Mouse (Mus musculus) spleen, postnatal 10 days (tissue): ENCODE data around the gene Sh3gl2.

Source experiments
- DNase-seq, 2 experiments: peaks; one replicate each; pipeline ENCODE4 v3.0.0; 2021 to 2022; ENCODE audit warnings: low spot score in 2 of 2

Gene Sh3gl2

GRCm38 (mm10) chr4:85613331-85613730 lies 408.4 kb downstream of the Sh3gl2 start:
- no peak for DNase-seq

GRCm38 (mm10) chr4:85618746-85619145 lies 413.8 kb downstream of the Sh3gl2 start:
- no peak for DNase-seq

GRCm38 (mm10) chr4:85619261-85619660 lies 414.3 kb downstream of the Sh3gl2 start:
- DNase-seq = no peak

- no peak for DNase-seq
Measured at GRCm38 (mm10) chr4:85629381-85629780, 424.5 kb downstream of the Sh3gl2 start.

GRCm38 (mm10) chr4:85669271-85669670 lies 464.3 kb downstream of the Sh3gl2 start:
- DNase-seq = no peak

- no peak for DNase-seq
Measured at GRCm38 (mm10) chr4:85669735-85670134, 464.8 kb downstream of the Sh3gl2 start.

GRCm38 (mm10) chr4:85672290-85672689 lies 467.4 kb downstream of the Sh3gl2 start:
- DNase-seq = no peak

GRCm38 (mm10) chr4:85677621-85678020 lies 472.7 kb downstream of the Sh3gl2 start:
- DNase-seq = no peak

- no peak for DNase-seq
Measured at GRCm38 (mm10) chr4:85686160-85686559, 481.2 kb downstream of the Sh3gl2 start.
